Mouse (Mus musculus) brain, embryonic 14.5 days (tissue): ENCODE data around the gene Nlrx1.

ENCODE experiments used
- CTCF ChIP-seq: fragments of 200-500 bp; IDR thresholded peaks from 2 replicates; pipeline ENCODE4 v1.5.1; 2012; ENCODE audit warnings: inconsistent platforms, mild to moderate bottlenecking, moderate library complexity, borderline replicate concordance; ENCODE audit not compliant: insufficient read depth, insufficient read length; ENCODE audit errors: extremely low read depth
- POLR2A ChIP-seq: fragments of 200-500 bp; IDR thresholded peaks from 2 replicates; pipeline ENCODE4 v1.6.1; 2012; ENCODE audit warnings: mild to moderate bottlenecking, inconsistent platforms, borderline replicate concordance; ENCODE audit not compliant: poor library complexity, insufficient read depth, insufficient read length, severe bottlenecking; ENCODE audit errors: extremely low read depth

- TF ChIP-seq CTCF (peak; percentile 60), POLR2A (peak; percentile 46)
These were observed 405 bp downstream of the Nlrx1 start for GRCm38 (mm10) chr9:44268027-44268360.
